Mouse (Mus musculus): ENCODE measurements at regions not wholly inside any gene's neighbourhood (a gene's known extent, or its start where the extent isn't known, plus 50 kb on each side); places are given as distances from the start of the nearest gene placed in this dataset.

GRCm38 (mm10) chr12:71779418-71779817 is 51.5 kb upstream of the Daam1 start:
- TF ChIP-seq CTCF (IDR thresholded peaks at IDR 0.05; ENCODE audit: low read depth, low read length) = no peak
- no peak for TF ChIP-seq GATA1 (IDR thresholded peaks at IDR 0.05; ENCODE audit: borderline replicate concordance, low read length)
- no peak for TF ChIP-seq GATA2 (IDR thresholded peaks at IDR 0.05; ENCODE audit: borderline replicate concordance, low read depth, low read length)
- TF ChIP-seq POLR2AphosphoS5 (IDR thresholded peaks at IDR 0.05; ENCODE audit: insufficient replicate concordance, low read depth, low read length) = no peak
